Mouse (Mus musculus): ENCODE data around the gene Rrp9. TPM values are rescaled to one million over a fixed set of nuclear protein-coding genes. Genes with fewer than 3 reads are reported as not detected.
A peak's percentile ranks its signal among the peaks of the same experiment; 100 is the strongest.

The Rrp9 gene
- polyA plus RNA-seq, 1 experiment from 2014 or later, result 56.5 TPM

DNA sequence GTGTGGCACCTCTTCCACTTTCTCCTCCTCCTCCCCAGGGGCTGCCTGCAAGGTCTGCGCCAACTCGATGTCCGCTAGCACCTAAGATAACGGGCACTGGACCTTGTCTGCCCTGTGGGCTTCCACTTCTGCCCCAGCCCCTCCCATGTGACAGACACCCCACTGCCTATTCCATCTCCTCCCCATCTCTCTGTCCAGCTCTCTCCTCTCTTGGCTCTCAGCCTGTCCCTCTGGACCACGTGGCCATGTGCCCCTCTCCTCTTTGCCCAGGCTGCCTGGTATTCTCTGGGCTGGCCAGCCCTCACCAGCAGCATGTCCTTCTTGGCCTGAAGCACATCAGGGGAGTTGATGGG is 2.0 kb upstream of the Rrp9 start:
- Histone ChIP-seq H3K36me3 (ENCODE audit: control insufficient read depth, insufficient read depth, low read length) (no peaks in the 10 kb centered on the region), H3K9me3 (ENCODE audit: control insufficient read depth, low read length) (no peaks in the 10 kb centered on the region), H3K9ac (ENCODE audit: low read length) (no peak overlapping the region), H3K27me3 (ENCODE audit: control insufficient read depth, insufficient read depth, low read length) (no peaks in the 10 kb centered on the region), H3K27ac (ENCODE audit: low read depth, low read length) (no peak overlapping the region), H3K4me1 (replicated peaks; ENCODE audit: control insufficient read depth, insufficient read depth, low read length) (peaks cover 17% of the 10 kb centered on the region), H3K4me3 (ENCODE audit: low read depth, low read length) (no peak overlapping the region), H3K4me2 (ENCODE audit: low read depth, low read length, severe bottlenecking) (no peak overlapping the region)
- ATAC-seq (replicated peaks; ENCODE audit: low FRiP score), result no peak
- 81% methylated on average over 5 of the region's 5 CpGs for WGBS
- no peak for DNase-seq (ENCODE audit: low spot score)

DNA sequence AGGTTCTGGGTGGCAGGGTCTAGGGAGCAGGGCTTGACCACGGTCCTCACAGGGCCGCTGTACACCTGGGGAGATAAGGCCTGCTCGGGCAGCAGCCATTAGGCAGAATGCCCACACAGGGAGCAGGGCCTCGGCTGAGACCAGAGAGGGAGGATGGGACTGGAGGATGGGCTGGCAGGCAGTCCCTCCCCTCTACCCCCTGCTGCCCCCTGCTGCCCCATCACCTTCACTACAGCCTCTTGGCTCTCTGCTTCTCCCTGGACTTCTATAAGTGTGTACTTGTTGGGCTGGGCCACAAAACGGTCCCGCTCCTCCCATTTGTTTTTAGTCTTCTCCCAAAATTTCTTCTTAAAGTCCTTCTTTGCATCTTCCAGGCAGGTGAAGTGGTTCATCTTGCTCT is 1.3 kb upstream of the Rrp9 start:
- no peaks in the 10 kb centered on the region for H3K36me3 ChIP-seq (ENCODE audit: control insufficient read depth, insufficient read depth, low read length)
- H3K9ac ChIP-seq (ENCODE audit: low read length), result peak overlapping the region; percentile 41; the same call in 1 of the 2 replicates
- WGBS, result 2% methylated on average over 6 of the region's 6 CpGs
- ATAC-seq (replicated peaks; ENCODE audit: low FRiP score), result peak; percentile 32
- no peaks in the 10 kb centered on the region for H3K27me3 ChIP-seq (ENCODE audit: control insufficient read depth, insufficient read depth, low read length)
- H3K4me2 ChIP-seq (ENCODE audit: low read depth, low read length, severe bottlenecking), result no peak overlapping the region
- no peak overlapping the region for H3K4me3 ChIP-seq (ENCODE audit: low read depth, low read length)
- H3K4me1 ChIP-seq (replicated peaks; ENCODE audit: control insufficient read depth, insufficient read depth, low read length), result peaks cover 17% of the 10 kb centered on the region
- DNase-seq (ENCODE audit: low spot score), result peak; percentile 92
- H3K27ac ChIP-seq (ENCODE audit: low read depth, low read length), result no peak overlapping the region
- H3K9me3 ChIP-seq (ENCODE audit: control insufficient read depth, low read length), result no peaks in the 10 kb centered on the region

DNA sequence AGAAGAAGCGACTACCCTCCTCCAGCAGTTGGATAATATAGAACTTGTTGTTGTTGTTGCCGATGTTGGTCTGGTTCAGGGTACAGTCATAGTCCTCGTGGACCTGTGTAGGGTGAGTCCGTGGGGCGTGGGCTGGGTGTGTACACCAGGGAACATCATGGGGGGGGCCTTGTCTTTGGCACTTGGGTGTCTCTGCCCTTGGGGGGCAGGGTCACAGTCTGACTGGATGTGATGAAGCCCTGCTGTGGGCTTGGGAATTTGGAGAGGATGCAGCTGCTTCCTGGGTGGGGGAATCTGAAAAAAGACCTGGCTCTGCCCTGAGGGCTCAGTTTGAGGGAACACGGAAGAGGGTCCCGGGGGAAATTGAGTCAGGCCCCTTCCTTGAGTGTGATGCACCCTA is 717 bp upstream of the Rrp9 start:
- H3K27me3 ChIP-seq (ENCODE audit: control insufficient read depth, insufficient read depth, low read length), result no peaks in the 10 kb centered on the region
- H3K9me3 ChIP-seq (ENCODE audit: control insufficient read depth, low read length), result no peaks in the 10 kb centered on the region
- H3K4me1 ChIP-seq (replicated peaks; ENCODE audit: control insufficient read depth, insufficient read depth, low read length), result peaks cover 17% of the 10 kb centered on the region
- no peak overlapping the region for H3K4me3 ChIP-seq (ENCODE audit: low read depth, low read length)
- 67% methylated on average over 7 of the region's 7 CpGs for WGBS
- H3K9ac ChIP-seq (ENCODE audit: low read length), result 0 out of 2 replicates have a peak overlapping the region, but pooled peaks have one; percentile 27
- ATAC-seq (replicated peaks; ENCODE audit: low FRiP score), result no peak
- no peaks in the 10 kb centered on the region for H3K36me3 ChIP-seq (ENCODE audit: control insufficient read depth, insufficient read depth, low read length)
- no peak overlapping the region for H3K4me2 ChIP-seq (ENCODE audit: low read depth, low read length, severe bottlenecking)
- no peak for DNase-seq (ENCODE audit: low spot score)
- no peak overlapping the region for H3K27ac ChIP-seq (ENCODE audit: low read depth, low read length)

DNA sequence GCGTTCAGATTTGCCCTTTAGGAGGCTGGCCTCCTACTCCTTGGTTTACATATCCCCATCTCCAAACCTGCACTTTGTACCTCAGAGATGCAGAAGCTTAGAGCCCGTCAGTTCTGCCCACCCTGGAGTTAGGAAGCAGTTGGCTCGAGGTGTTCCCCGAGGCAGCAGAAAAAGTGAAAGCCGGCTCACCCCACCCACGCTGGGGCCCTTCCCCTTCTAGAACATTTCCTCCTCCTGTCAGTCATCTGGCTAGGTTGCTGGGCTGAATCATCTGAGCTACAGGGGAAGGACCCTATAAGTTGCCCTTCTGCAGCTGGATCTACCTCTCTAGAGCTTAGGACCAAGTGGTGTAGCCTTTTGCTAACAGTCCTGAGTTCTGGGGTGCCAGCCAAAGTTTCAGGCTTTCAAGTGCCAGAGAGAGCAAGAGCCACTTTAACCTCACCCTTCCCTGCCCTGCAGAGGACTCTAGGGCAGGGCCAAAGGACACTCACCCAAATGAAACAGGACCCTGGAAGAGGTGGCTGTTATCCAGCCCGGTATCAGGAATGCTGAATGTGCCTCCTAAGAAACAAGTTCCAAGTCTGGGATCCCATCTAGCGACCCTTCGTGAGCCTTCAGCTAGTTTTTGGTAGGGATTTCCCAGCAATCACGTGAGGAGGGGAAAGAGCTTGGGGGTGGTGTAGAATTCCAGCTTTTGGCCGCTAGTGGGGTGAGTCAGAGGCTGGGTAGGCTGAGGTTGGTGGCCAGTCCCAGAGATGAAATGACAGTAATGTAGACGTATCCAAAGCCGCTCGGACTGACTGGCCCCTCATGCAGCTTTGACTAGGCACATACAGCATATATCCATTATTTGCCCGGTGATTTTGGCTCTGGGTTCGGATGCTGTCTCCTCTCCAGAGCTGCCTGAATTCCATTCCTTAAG is 500 bp downstream of the Rrp9 start:
- peak overlapping the region; percentile 31 for H3K4me2 ChIP-seq (ENCODE audit: low read depth, low read length, severe bottlenecking)
- peak; percentile 62 for ATAC-seq (replicated peaks; ENCODE audit: low FRiP score)
- no peaks in the 10 kb centered on the region for H3K27me3 ChIP-seq (ENCODE audit: control insufficient read depth, insufficient read depth, low read length)
- no peak overlapping the region for H3K27ac ChIP-seq (ENCODE audit: low read depth, low read length)
- 37% methylated on average over 16 of the region's 16 CpGs for WGBS
- peaks cover 17% of the 10 kb centered on the region for H3K4me1 ChIP-seq (replicated peaks; ENCODE audit: control insufficient read depth, insufficient read depth, low read length)
- no peaks in the 10 kb centered on the region for H3K9me3 ChIP-seq (ENCODE audit: control insufficient read depth, low read length)
- H3K9ac ChIP-seq (ENCODE audit: low read length), result peak overlapping the region; percentile 39
- H3K4me3 ChIP-seq (ENCODE audit: low read depth, low read length), result no peak overlapping the region
- DNase-seq (ENCODE audit: low spot score), result no peak
- no peaks in the 10 kb centered on the region; the same call in 1 of the 2 replicates for H3K36me3 ChIP-seq (ENCODE audit: control insufficient read depth, insufficient read depth, low read length)

DNA sequence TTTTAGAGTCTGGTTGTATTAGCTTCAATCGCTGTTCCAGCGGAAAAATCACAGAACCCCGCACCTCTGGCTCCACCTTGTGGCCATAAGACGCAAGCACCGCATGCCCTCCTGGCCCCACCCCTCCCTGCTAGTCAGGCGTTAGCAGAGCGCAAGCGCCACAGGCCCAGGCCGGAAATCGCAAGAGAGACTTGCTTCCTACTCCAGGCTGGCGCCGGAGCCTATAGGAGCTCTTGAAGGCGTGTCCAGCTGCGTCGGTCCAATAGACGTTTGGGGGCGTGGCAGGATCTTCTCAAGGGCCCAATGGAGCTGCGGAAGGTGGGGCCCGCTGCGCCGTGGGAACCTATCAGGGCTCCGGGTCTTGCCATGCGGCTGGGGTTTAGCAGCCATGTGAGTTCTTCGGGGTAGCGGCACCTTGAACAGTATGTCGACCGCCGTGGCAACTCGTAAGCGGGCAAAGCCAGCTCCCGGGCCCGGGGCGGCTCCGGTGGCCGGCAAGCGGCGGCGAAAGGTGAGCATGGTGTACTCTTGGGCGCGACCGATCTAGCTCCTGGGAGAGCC is 1.2 kb downstream of the Rrp9 start, which contains the start of gene Parp3:
Parp3 (minus strand) TSS at position 26 of the 561 bp plus-strand sequence.
- peak; percentile 99 for DNase-seq (ENCODE audit: low spot score)
- Histone ChIP-seq H3K4me1 (replicated peaks; ENCODE audit: control insufficient read depth, insufficient read depth, low read length) (peaks cover 12% of the 10 kb centered on the region), H3K9me3 (ENCODE audit: control insufficient read depth, low read length) (no peaks in the 10 kb centered on the region), H3K4me2 (ENCODE audit: low read depth, low read length, severe bottlenecking) (peak within 1 kb of the TSS; percentile 76), H3K36me3 (ENCODE audit: control insufficient read depth, insufficient read depth, low read length) (no peaks in the 10 kb centered on the region; the same call in 1 of the 2 replicates), H3K9ac (ENCODE audit: low read length) (peak within 1 kb of the TSS; percentile 64), H3K27me3 (ENCODE audit: control insufficient read depth, insufficient read depth, low read length) (no peaks in the 10 kb centered on the region), H3K27ac (ENCODE audit: low read depth, low read length) (no peak within 1 kb of the TSS), H3K4me3 (ENCODE audit: low read depth, low read length) (peak within 1 kb of the TSS; percentile 70)
- WGBS, result 0% methylated on average over 41 of the region's 41 CpGs
- peak; percentile 98 for ATAC-seq (replicated peaks; ENCODE audit: low FRiP score)

DNA sequence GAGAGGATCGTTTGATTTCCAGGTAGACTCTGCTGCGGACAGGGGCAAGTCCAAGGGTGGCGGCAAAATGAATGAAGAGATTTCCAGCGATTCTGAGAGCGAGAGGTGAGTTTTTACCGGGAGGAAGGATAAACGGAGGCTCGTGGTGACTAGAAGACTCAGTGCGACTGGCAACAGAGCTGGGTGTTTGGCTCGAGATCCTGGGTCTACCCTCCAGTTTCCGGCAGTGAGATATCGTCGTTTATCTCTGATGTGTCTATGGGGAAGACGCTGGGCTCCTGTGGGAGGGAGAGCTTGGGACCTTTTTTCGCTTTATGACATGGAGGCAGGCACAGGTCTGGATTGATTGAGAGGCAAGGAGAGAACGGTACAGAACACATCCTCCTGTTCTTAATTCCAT is 1.9 kb downstream of the Rrp9 start:
- DNase-seq (ENCODE audit: low spot score) (no peak), ATAC-seq (replicated peaks; ENCODE audit: low FRiP score) (no peak)
- Histone ChIP-seq H3K4me3 (ENCODE audit: low read depth, low read length) (peak overlapping the region; percentile 70), H3K9ac (ENCODE audit: low read length) (peak overlapping the region; percentile 64), H3K27ac (ENCODE audit: low read depth, low read length) (no peak overlapping the region), H3K4me1 (replicated peaks; ENCODE audit: control insufficient read depth, insufficient read depth, low read length) (peaks cover 12% of the 10 kb centered on the region), H3K9me3 (ENCODE audit: control insufficient read depth, low read length) (no peaks in the 10 kb centered on the region), H3K27me3 (ENCODE audit: control insufficient read depth, insufficient read depth, low read length) (no peaks in the 10 kb centered on the region), H3K4me2 (ENCODE audit: low read depth, low read length, severe bottlenecking) (peak overlapping the region; percentile 76), H3K36me3 (ENCODE audit: control insufficient read depth, insufficient read depth, low read length) (no peaks in the 10 kb centered on the region; the same call in 1 of the 2 replicates)
- 7% methylated on average over 16 of the region's 16 CpGs for whole genome bisulfite sequencing

DNA sequence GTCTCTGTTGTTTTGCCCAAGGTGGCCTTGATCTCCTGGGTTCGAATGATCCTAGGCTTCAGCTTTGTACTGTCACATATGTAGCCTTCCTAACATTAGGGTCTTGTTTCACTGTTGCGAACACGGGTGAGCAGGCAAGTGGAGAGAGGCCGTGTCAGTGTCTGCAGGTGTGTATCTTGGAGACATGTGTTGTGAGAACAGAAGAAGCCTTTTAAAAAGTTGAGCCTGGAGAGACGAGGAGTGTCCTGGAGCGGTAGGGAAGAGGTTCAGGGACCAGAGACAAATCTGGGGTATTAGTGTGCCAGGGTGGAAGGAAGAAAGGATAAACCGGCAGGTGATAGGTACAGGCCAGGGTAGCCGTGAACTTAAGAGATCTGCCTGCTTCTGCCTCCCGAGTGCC is 2.3 kb downstream of the Rrp9 start:
- no peak overlapping the region for H3K27ac ChIP-seq (ENCODE audit: low read depth, low read length)
- peak overlapping the region; percentile 70 for H3K4me3 ChIP-seq (ENCODE audit: low read depth, low read length)
- ATAC-seq (replicated peaks; ENCODE audit: low FRiP score), result no peak
- peak; percentile 46 for DNase-seq (ENCODE audit: low spot score)
- H3K4me2 ChIP-seq (ENCODE audit: low read depth, low read length, severe bottlenecking), result peak overlapping the region; percentile 76
- WGBS, result 84% methylated on average over 9 of the region's 9 CpGs
- H3K4me1 ChIP-seq (replicated peaks; ENCODE audit: control insufficient read depth, insufficient read depth, low read length), result peaks cover 12% of the 10 kb centered on the region
- no peaks in the 10 kb centered on the region for H3K9me3 ChIP-seq (ENCODE audit: control insufficient read depth, low read length)
- no peaks in the 10 kb centered on the region for H3K27me3 ChIP-seq (ENCODE audit: control insufficient read depth, insufficient read depth, low read length)
- peak overlapping the region; percentile 64 for H3K9ac ChIP-seq (ENCODE audit: low read length)
- no peaks in the 10 kb centered on the region; the same call in 1 of the 2 replicates for H3K36me3 ChIP-seq (ENCODE audit: control insufficient read depth, insufficient read depth, low read length)

DNA sequence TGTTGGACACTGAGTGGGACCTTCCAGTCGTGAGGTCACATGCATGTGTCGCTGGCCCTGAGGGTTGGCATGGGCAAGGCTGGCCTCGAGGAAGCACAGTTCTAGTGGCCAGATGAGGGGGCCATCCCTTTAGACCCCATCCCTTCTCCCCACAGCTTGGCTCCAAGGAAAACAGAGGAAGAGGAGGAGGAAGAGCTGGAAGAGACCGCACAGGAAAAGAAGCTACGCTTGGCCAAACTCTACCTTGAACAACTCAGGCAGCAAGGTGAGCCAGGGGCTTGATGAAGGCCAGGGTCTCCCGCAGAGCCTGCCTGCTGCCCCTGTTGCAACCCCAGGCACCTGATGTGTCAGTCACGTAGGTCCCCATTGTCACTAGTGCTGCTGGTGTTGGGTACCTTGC is 4.8 kb downstream of the Rrp9 start:
- Histone ChIP-seq H3K27ac (ENCODE audit: low read depth, low read length) (no peak overlapping the region), H3K9me3 (ENCODE audit: control insufficient read depth, low read length) (no peaks in the 10 kb centered on the region), H3K9ac (ENCODE audit: low read length) (no peak overlapping the region), H3K36me3 (ENCODE audit: control insufficient read depth, insufficient read depth, low read length) (no peaks in the 10 kb centered on the region; the same call in 1 of the 2 replicates), H3K4me2 (ENCODE audit: low read depth, low read length, severe bottlenecking) (no peak overlapping the region), H3K27me3 (ENCODE audit: control insufficient read depth, insufficient read depth, low read length) (no peaks in the 10 kb centered on the region), H3K4me1 (replicated peaks; ENCODE audit: control insufficient read depth, insufficient read depth, low read length) (peaks cover 10% of the 10 kb centered on the region), H3K4me3 (ENCODE audit: low read depth, low read length) (no peak overlapping the region)
- 97% methylated on average over 7 of the region's 7 CpGs for WGBS
- no peak for DNase-seq (ENCODE audit: low spot score)
- ATAC-seq (replicated peaks; ENCODE audit: low FRiP score), result no peak
